Mouse (Mus musculus) bone marrow, adult 2 months (tissue): ENCODE measurements around the gene Prl2c3.
"Not testable (repeated sequence)": the region's sequence is repeated elsewhere in the genome, so short reads cannot be mapped to it uniquely, and the experiment has no call there.

Experiments used
- CTCF ChIP-seq: fragments of 200-500 bp; IDR thresholded peaks from 2 replicates; pipeline ENCODE4 v1.5.1; 2011; ENCODE audit warnings: low read length, control low read depth; ENCODE audit not compliant: control insufficient read depth, insufficient read depth
- POLR2A ChIP-seq: fragments of 200-500 bp; IDR thresholded peaks from 2 replicates; pipeline ENCODE4 v1.6.1; 2011; ENCODE audit warnings: low read depth, mild to moderate bottlenecking, control low read depth, low read length, borderline replicate concordance; ENCODE audit not compliant: control insufficient read depth

- TF ChIP-seq CTCF, POLR2A: not testable (repeated sequence)
These were observed 48.4 kb upstream of the Prl2c3 start for GRCm38 (mm10) chr13:12848254-12848653.
